Comparison of ENCODE assay signal across 19 mouse cellular contexts in genomic region chr5:105710473-105710872, GRCm38 (mm10). TPM values are rescaled to one million over a fixed set of nuclear protein-coding genes. Genes with fewer than 3 reads are reported as not detected.
A peak's percentile ranks its signal among the peaks of the same experiment; 100 is the strongest.
DNase-seq lines count a peak whose midpoint lies in the region; ATAC-seq and TF ChIP-seq lines count a peak whose summit lies in the region.
"Had no signal": no experiment of that assay in that cellular context is flagged by ENCODE, and none has a peak within 500 bp of the region (broad histone marks: within the 10 kb centered on the region; RNA-seq: fewer than 3 reads in every experiment).

No protein-coding gene starts in this region.

- WGBS in intestine, embryonic 15.5 days: 84% methylated on average over 7 of the region's 7 CpGs
- 70% methylated on average over 7 of the region's 7 CpGs for WGBS in intestine, postnatal 0 days
- 94% methylated on average over 7 of the region's 7 CpGs for WGBS in midbrain, embryonic 15.5 days
- WGBS in midbrain, embryonic 14.5 days: 94% methylated on average over 7 of the region's 7 CpGs
- WGBS in liver, embryonic 16.5 days (ENCODE audit: insufficient replicate concordance): 80% methylated on average over 7 of the region's 7 CpGs

- H3K9me3 ChIP-seq in intestine, embryonic 15.5 days: no peaks in the 10 kb centered on the region
- no peaks in the 10 kb centered on the region for H3K9me3 ChIP-seq in intestine, postnatal 0 days (ENCODE audit: control insufficient read depth)
- H3K9me3 ChIP-seq in midbrain, embryonic 15.5 days: no peaks in the 10 kb centered on the region
- no peaks in the 10 kb centered on the region for H3K9me3 ChIP-seq in midbrain, embryonic 14.5 days (ENCODE audit: control insufficient read depth, low read length)
- H3K9me3 ChIP-seq in liver, embryonic 16.5 days (replicated peaks; ENCODE audit: control insufficient read depth, low read length): no peaks in the 10 kb centered on the region
- H3K9me3 ChIP-seq: forebrain, embryonic 12.5 days; heart, embryonic 15.5 days; hindbrain, embryonic 13.5 days had no signal

- no peak for TF ChIP-seq CTCF in intestine, postnatal 0 days (IDR thresholded peaks at IDR 0.05; ENCODE audit: low read depth)

- H3K27me3 ChIP-seq in intestine, embryonic 15.5 days (replicated peaks): no peaks in the 10 kb centered on the region
- H3K27me3 ChIP-seq in intestine, postnatal 0 days (replicated peaks; ENCODE audit: control insufficient read depth, insufficient read depth, low read length): no peaks in the 10 kb centered on the region
- H3K27me3 ChIP-seq in midbrain, embryonic 15.5 days (replicated peaks): no peaks in the 10 kb centered on the region
- no peaks in the 10 kb centered on the region for H3K27me3 ChIP-seq in midbrain, embryonic 14.5 days (ENCODE audit: control insufficient read depth, insufficient read depth, low read length)
- no peaks in the 10 kb centered on the region for H3K27me3 ChIP-seq in liver, embryonic 16.5 days (ENCODE audit: control insufficient read depth, insufficient read depth, low read depth, low read length)
- H3K27me3 ChIP-seq: forebrain, embryonic 12.5 days; heart, embryonic 15.5 days; hindbrain, embryonic 13.5 days had no signal

- no peak for DNase-seq in midbrain, embryonic 14.5 days
- DNase-seq in retina, embryonic 14.5 days (ENCODE audit: low spot score): no peak
- DNase-seq: adrenal gland, adult 2 months; adrenal gland, postnatal 25 days; cerebellum, adult 18-20 months; cerebellum, adult 9-11 months; cerebellum, postnatal 36 days; forebrain, postnatal 0 days; gastrocnemius, postnatal 14 days; heart, adult 2 months; heart, postnatal 14 days had no signal

- H3K4me2 ChIP-seq in intestine, embryonic 15.5 days (replicated peaks): no peak overlapping the region
- no peak overlapping the region for H3K4me2 ChIP-seq in intestine, postnatal 0 days (replicated peaks; ENCODE audit: low read depth)
- no peak overlapping the region for H3K4me2 ChIP-seq in midbrain, embryonic 15.5 days
- no peak overlapping the region for H3K4me2 ChIP-seq in midbrain, embryonic 14.5 days (ENCODE audit: low read length)
- H3K4me2 ChIP-seq in liver, embryonic 16.5 days (ENCODE audit: low read depth, low read length): no peak overlapping the region
- H3K4me2 ChIP-seq: forebrain, embryonic 12.5 days; heart, embryonic 11.5 days; heart, embryonic 15.5 days; hindbrain, embryonic 13.5 days had no signal

- no peaks in the 10 kb centered on the region for H3K36me3 ChIP-seq in intestine, embryonic 15.5 days
- H3K36me3 ChIP-seq in intestine, postnatal 0 days (ENCODE audit: control insufficient read depth, insufficient read depth): no peaks in the 10 kb centered on the region
- H3K36me3 ChIP-seq in midbrain, embryonic 15.5 days (replicated peaks): no peaks in the 10 kb centered on the region
- H3K36me3 ChIP-seq in midbrain, embryonic 14.5 days (ENCODE audit: control insufficient read depth, insufficient read depth, low read length): 0 out of 2 replicates have a peak, but pooled peaks cover 2% of the 10 kb centered on the region
- H3K36me3 ChIP-seq in liver, embryonic 16.5 days (ENCODE audit: control insufficient read depth, insufficient read depth): no peaks in the 10 kb centered on the region
- H3K36me3 ChIP-seq: heart, embryonic 15.5 days; hindbrain, embryonic 13.5 days had no signal

- H3K4me3 ChIP-seq in intestine, embryonic 15.5 days (replicated peaks): no peak overlapping the region
- H3K4me3 ChIP-seq in intestine, postnatal 0 days (ENCODE audit: low read depth, low read length): no peak overlapping the region
- no peak overlapping the region for H3K4me3 ChIP-seq in midbrain, embryonic 15.5 days
- H3K4me3 ChIP-seq in midbrain, embryonic 14.5 days (replicated peaks; ENCODE audit: low read depth, low read length): no peak overlapping the region
- H3K4me3 ChIP-seq in liver, embryonic 16.5 days (ENCODE audit: low read depth, low read length): no peak overlapping the region
- H3K4me3 ChIP-seq: forebrain, embryonic 12.5 days; heart, adult 2 months; heart, embryonic 15.5 days; hindbrain, embryonic 13.5 days had no signal

- 0 out of 2 replicates have a peak, but pooled peaks have one; percentile 46 for ATAC-seq in intestine, embryonic 15.5 days
- ATAC-seq in intestine, postnatal 0 days: no peak
- 0 out of 2 replicates have a peak, but pooled peaks have one; percentile 11 for ATAC-seq in midbrain, embryonic 15.5 days (replicated peaks)
- ATAC-seq in midbrain, embryonic 14.5 days (ENCODE audit: low FRiP score, low TSS enrichment): no peak
- peak; percentile 59; the same call in 1 of the 2 replicates for ATAC-seq in liver, embryonic 16.5 days (ENCODE audit: low read depth)
- ATAC-seq: forebrain, postnatal 0 days had no signal

- H3K4me1 ChIP-seq in intestine, embryonic 15.5 days (replicated peaks): peaks cover 7% of the 10 kb centered on the region
- H3K4me1 ChIP-seq in intestine, postnatal 0 days (replicated peaks; ENCODE audit: control insufficient read depth, insufficient read depth, low read length): 0 out of 2 replicates have a peak, but pooled peaks cover 9% of the 10 kb centered on the region
- H3K4me1 ChIP-seq in midbrain, embryonic 15.5 days: peaks cover 9% of the 10 kb centered on the region; the same call in 1 of the 2 replicates
- H3K4me1 ChIP-seq in midbrain, embryonic 14.5 days (ENCODE audit: control insufficient read depth, insufficient read depth, low read length): no peaks in the 10 kb centered on the region
- peaks cover 17% of the 10 kb centered on the region for H3K4me1 ChIP-seq in liver, embryonic 16.5 days (ENCODE audit: control insufficient read depth, low read depth, low read length)

- H3K27ac ChIP-seq in intestine, embryonic 15.5 days: no peak overlapping the region
- no peak overlapping the region for H3K27ac ChIP-seq in intestine, postnatal 0 days (ENCODE audit: low read depth, low read length)
- H3K27ac ChIP-seq in midbrain, embryonic 15.5 days: no peak overlapping the region
- H3K27ac ChIP-seq in midbrain, embryonic 14.5 days (replicated peaks; ENCODE audit: low read depth, low read length): no peak overlapping the region
- H3K27ac ChIP-seq in liver, embryonic 16.5 days (ENCODE audit: low read length): no peak overlapping the region
- H3K27ac ChIP-seq: forebrain, embryonic 12.5 days; heart, adult 2 months; heart, embryonic 15.5 days; hindbrain, embryonic 13.5 days had no signal

- H3K9ac ChIP-seq in intestine, embryonic 15.5 days: no peak overlapping the region
- no peak overlapping the region for H3K9ac ChIP-seq in intestine, postnatal 0 days (ENCODE audit: low read depth, low read length)
- H3K9ac ChIP-seq in midbrain, embryonic 15.5 days: no peak overlapping the region
- H3K9ac ChIP-seq in midbrain, embryonic 14.5 days (replicated peaks; ENCODE audit: low read length): no peak overlapping the region
- no peak overlapping the region for H3K9ac ChIP-seq in liver, embryonic 16.5 days (ENCODE audit: low read depth, low read length)
- H3K9ac ChIP-seq: forebrain, embryonic 12.5 days; forebrain, postnatal 0 days; heart, embryonic 15.5 days; hindbrain, embryonic 13.5 days had no signal

RNA-seq across cellular contexts. Expression of gene Lrrc8d, which starts 10.7 kb away (rescaled TPM):
- 14.8 and 16.2 TPM in 2 replicates for polyA plus RNA-seq in intestine, embryonic 15.5 days (2015; fragmentation: Nextera tagmentation; extraction: Ambion mirVana)
- polyA plus RNA-seq in intestine, postnatal 0 days (2015; fragmentation: Nextera tagmentation; extraction: Ambion mirVana): 14.5 and 15.3 TPM in 2 replicates
- polyA plus RNA-seq in midbrain, embryonic 15.5 days (2015; fragmentation: Nextera tagmentation; extraction: Ambion mirVana): 32.5 and 37.1 TPM in 2 replicates
- 33.0 and 45.2 TPM in 2 replicates for polyA plus RNA-seq in midbrain, embryonic 14.5 days (2014; fragmentation: Nextera tagmentation; extraction: Ambion mirVana)
- 7.2 and 8.0 TPM in 2 replicates for polyA plus RNA-seq in liver, embryonic 16.5 days (2015; fragmentation: Nextera tagmentation; extraction: Ambion mirVana)

Comparison
In these comparisons a context has a peak if more than half of its experiments do, and no peak if none do; other contexts are left out.
1. ATAC-seq: peak in intestine, embryonic 15.5 days (single experiment), midbrain, embryonic 15.5 days (single experiment) and liver, embryonic 16.5 days (single experiment); none in intestine, postnatal 0 days (single experiment) and midbrain, embryonic 14.5 days (single experiment).